Mouse (Mus musculus) MEL (cell line): Measurements from ENCODE around the gene Yrdc. TPM values are rescaled to one million over a fixed set of nuclear protein-coding genes. Genes with fewer than 3 reads are reported as not detected.

Experiments used
- HCFC1 ChIP-seq: IDR thresholded peaks from 2 replicates; pipeline ENCODE4 v1.6.1; 2012; ENCODE audit warnings: low read depth, mild to moderate bottlenecking, inconsistent platforms, low read length, improper control_type of control experiment, moderate library complexity
- JUND ChIP-seq: IDR thresholded peaks from 2 replicates; pipeline ENCODE4 v1.6.1; 2011; ENCODE audit warnings: low read depth, mild to moderate bottlenecking, improper control_type of control experiment, low read length
- KAT2A ChIP-seq: conservative IDR thresholded peaks from 2 replicates; pipeline ENCODE4 v1.6.1; 2012; ENCODE audit warnings: low read depth, low read length, improper control_type of control experiment, inconsistent platforms
- MAZ ChIP-seq: IDR thresholded peaks from 2 replicates; pipeline ENCODE4 v1.6.1; 2012; ENCODE audit warnings: low read depth, mild to moderate bottlenecking, inconsistent platforms, low read length, improper control_type of control experiment
- NELFE ChIP-seq: IDR thresholded peaks from 2 replicates; pipeline ENCODE4 v1.6.1; 2011; ENCODE audit warnings: low read depth, low read length, improper control_type of control experiment
- NRF1 ChIP-seq: IDR thresholded peaks from 2 replicates; pipeline ENCODE4 v1.6.1; 2014; ENCODE audit warnings: low read depth, mild to moderate bottlenecking, inconsistent platforms, low read length, improper control_type of control experiment, moderate library complexity; ENCODE audit not compliant: poor library complexity, insufficient read depth, severe bottlenecking
- polyA plus RNA-seq, 2 experiments: library from polyadenylated mRNA; stranded (reverse) in 1 of 2; unstranded in 1 of 2; fragments of >175 nt in 1 of 2; fragments of >200 nt in 1 of 2; gene quantifications; 2 replicates each; pipeline versions ENCODE4 v1.2.1 to v1.2.4; 2012; ENCODE audit warnings: low replicate concordance in 2 of 2, low read depth in 1 of 2; ENCODE audit not compliant: insufficient read length in 2 of 2, insufficient read depth in 1 of 2, missing spikeins in 1 of 2
- total RNA-seq: library from RNA; depleted of rRNA; stranded (reverse); fragments of 300-350 nt; gene quantifications from 2 replicates; pipeline ENCODE4 v1.2.3, GENCODE M21; 2012; rRNA removed

Yrdc gene
- total and polyA plus RNA-seq, 3 experiments = 105 to 107 TPM; not detected in 1

DNA sequence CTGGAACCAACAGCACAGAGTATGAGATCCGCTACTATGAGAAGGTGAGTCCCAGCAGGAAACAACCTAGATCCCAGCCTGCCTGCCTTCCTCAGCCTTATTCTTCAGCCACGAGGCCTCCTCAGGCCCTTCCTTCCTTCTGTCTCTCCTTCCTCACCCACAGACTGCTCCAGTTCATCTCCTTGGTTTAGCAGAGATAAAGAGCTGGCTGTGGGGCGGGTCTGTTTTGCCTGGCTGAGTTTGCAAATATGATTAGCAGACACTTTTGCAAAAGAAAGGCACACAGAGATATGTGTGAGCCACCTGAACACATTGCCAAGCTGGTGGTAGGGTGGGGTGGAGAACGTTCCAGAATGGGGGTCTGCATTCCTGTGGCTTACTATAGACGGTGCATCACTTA lies 49.4 kb downstream of the Yrdc start (continued):
- TF ChIP-seq NELFE (no peak), HCFC1 (no peak), NRF1 (no peak), MAZ (no peak), JUND (no peak), KAT2A (no peak)

Other genes with a start within 250 kb of the Yrdc start
- not detected in 2 replicates for gene 3100002H09Rik, start 239.9 kb upstream of the Yrdc start, total RNA-seq
- gene 3100002H09Rik, start 239.9 kb upstream of the Yrdc start, polyA plus RNA-seq = not detected
- not detected in 2 replicates for gene Pou3f1, start 193.9 kb upstream of the Yrdc start, total RNA-seq
- gene Pou3f1, start 193.9 kb upstream of the Yrdc start, polyA plus RNA-seq = not detected
- gene Utp11, start 157.1 kb upstream of the Yrdc start, total RNA-seq = 65.3 and 68.3 TPM in 2 replicates
- gene Utp11, start 157.1 kb upstream of the Yrdc start, polyA plus RNA-seq = 10 to 100 TPM in 1 of 2 experiments, not detected in 1; 86.9 TPM
- 5.6 TPM in 2 replicates for gene Fhl3, start 150.0 kb upstream of the Yrdc start, total RNA-seq
- gene Fhl3, start 150.0 kb upstream of the Yrdc start, polyA plus RNA-seq = 10 to 100 TPM in 1 of 2 experiments, not detected in 1; 13.8 TPM
- gene Sf3a3, start 135.9 kb upstream of the Yrdc start, total RNA-seq = 136 and 144 TPM in 2 replicates
- gene Sf3a3, start 135.9 kb upstream of the Yrdc start, polyA plus RNA-seq = 100 to 1,000 TPM; 127 to 295 TPM
- 27.7 and 28.6 TPM in 2 replicates for gene Inpp5b, start 108.8 kb upstream of the Yrdc start, total RNA-seq
- 10 to 100 TPM in 1 of 2 experiments, not detected in 1; 52.5 TPM for gene Inpp5b, start 108.8 kb upstream of the Yrdc start, polyA plus RNA-seq
- 15.5 and 17.8 TPM in 2 replicates for gene Mtf1, start 48.6 kb upstream of the Yrdc start, total RNA-seq
- gene Mtf1, start 48.6 kb upstream of the Yrdc start, polyA plus RNA-seq = 10 to 100 TPM; 28.9 to 37.8 TPM
- gene 1110065P20Rik, start 517 bp downstream of the Yrdc start, total RNA-seq = 40.6 and 43.4 TPM in 2 replicates
- 10 to 100 TPM in 1 of 2 experiments, not detected in 1; 50.9 TPM for gene 1110065P20Rik, start 517 bp downstream of the Yrdc start, polyA plus RNA-seq
- 0.08 TPM in 1 of 2 replicates, not detected in the other for gene Maneal, start 11.5 kb downstream of the Yrdc start, total RNA-seq
- not detected for gene Maneal, start 11.5 kb downstream of the Yrdc start, polyA plus RNA-seq
- gene Epha10, start 30.2 kb downstream of the Yrdc start, total RNA-seq = not detected in 2 replicates
- gene Epha10, start 30.2 kb downstream of the Yrdc start, polyA plus RNA-seq = not detected
- gene 9930104L06Rik, start 86.4 kb downstream of the Yrdc start, total RNA-seq = 12.2 and 17.3 TPM in 2 replicates
- 10 to 100 TPM in 1 of 2 experiments, not detected in 1; 15.5 TPM for gene 9930104L06Rik, start 86.4 kb downstream of the Yrdc start, polyA plus RNA-seq
- 108 and 112 TPM in 2 replicates for gene Cdca8, start 88.6 kb downstream of the Yrdc start, total RNA-seq
- 100 to 1,000 TPM in 1 of 2 experiments, not detected in 1; 202 TPM for gene Cdca8, start 88.6 kb downstream of the Yrdc start, polyA plus RNA-seq
- gene Rspo1, start 135.8 kb downstream of the Yrdc start, total RNA-seq = not detected in 2 replicates
- not detected for gene Rspo1, start 135.8 kb downstream of the Yrdc start, polyA plus RNA-seq
- 80.3 and 83.9 TPM in 2 replicates for gene Gnl2, start 165.9 kb downstream of the Yrdc start, total RNA-seq
- 100 to 1,000 TPM; 110 to 226 TPM for gene Gnl2, start 165.9 kb downstream of the Yrdc start, polyA plus RNA-seq
- gene Dnali1, start 215.0 kb downstream of the Yrdc start, total RNA-seq = 0.16 TPM in 1 of 2 replicates, not detected in the other
- under 1 TPM in 1 of 2 experiments, not detected in 1; 0.08 TPM for gene Dnali1, start 215.0 kb downstream of the Yrdc start, polyA plus RNA-seq
- 35.6 and 40.6 TPM in 2 replicates for gene Snip1, start 216.0 kb downstream of the Yrdc start, total RNA-seq
- gene Snip1, start 216.0 kb downstream of the Yrdc start, polyA plus RNA-seq = 10 to 100 TPM; 33.4 to 62.2 TPM
- 26.8 and 34.9 TPM in 2 replicates for gene Meaf6, start 234.5 kb downstream of the Yrdc start, total RNA-seq
- 10 to 100 TPM in 1 of 2 experiments, not detected in 1; 46.7 TPM for gene Meaf6, start 234.5 kb downstream of the Yrdc start, polyA plus RNA-seq